Comparison of ENCODE assay signal across 17 mouse cellular contexts in the genomic region with DNA sequence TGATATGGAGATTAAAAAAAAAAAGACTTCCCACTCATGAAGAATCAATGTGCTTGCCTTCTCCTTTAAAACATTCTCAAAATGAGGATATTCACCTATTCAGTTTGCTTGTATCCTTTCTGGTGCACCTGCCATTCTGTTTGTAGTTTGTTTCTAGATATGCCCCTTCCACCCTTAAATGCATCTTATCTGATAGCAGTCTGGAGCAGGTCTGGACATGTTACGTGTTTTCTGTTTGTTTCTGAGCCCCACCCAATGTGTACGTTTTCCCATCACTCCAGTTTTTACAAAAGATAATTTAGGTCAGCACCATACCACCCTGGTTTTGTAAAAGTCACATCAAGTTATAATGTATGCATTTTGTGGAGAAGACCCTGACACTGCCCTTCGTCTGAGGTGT.
"Had no signal": no experiment of that assay in that cellular context is flagged by ENCODE, and none has a peak within 500 bp of the region (broad histone marks: within the 10 kb centered on the region; RNA-seq: fewer than 3 reads in every experiment).

No protein-coding gene starts in this region.

- H3K4me3 ChIP-seq: lung, embryonic 15.5 days; midbrain, embryonic 12.5 days; midbrain, embryonic 15.5 days; neural tube, embryonic 12.5 days; neural tube, embryonic 15.5 days; stomach, embryonic 15.5 days had no signal

- H3K9ac ChIP-seq: lung, embryonic 15.5 days; midbrain, embryonic 12.5 days; midbrain, embryonic 15.5 days; neural tube, embryonic 12.5 days; neural tube, embryonic 15.5 days; stomach, embryonic 15.5 days had no signal

- H3K27ac ChIP-seq: lung, embryonic 15.5 days; midbrain, embryonic 12.5 days; midbrain, embryonic 15.5 days; neural tube, embryonic 12.5 days; neural tube, embryonic 15.5 days; stomach, embryonic 15.5 days had no signal

- H3K36me3 ChIP-seq: lung, embryonic 15.5 days; midbrain, embryonic 12.5 days; midbrain, embryonic 15.5 days; neural tube, embryonic 12.5 days; neural tube, embryonic 15.5 days; stomach, embryonic 15.5 days had no signal

- H3K4me2 ChIP-seq: lung, embryonic 15.5 days; midbrain, embryonic 12.5 days; midbrain, embryonic 15.5 days; neural tube, embryonic 12.5 days; neural tube, embryonic 15.5 days; stomach, embryonic 15.5 days had no signal

- H3K9me3 ChIP-seq: lung, embryonic 15.5 days; midbrain, embryonic 12.5 days; midbrain, embryonic 15.5 days; neural tube, embryonic 12.5 days; neural tube, embryonic 15.5 days; stomach, embryonic 15.5 days had no signal

- ATAC-seq: intestine, postnatal 0 days; midbrain, embryonic 15.5 days had no signal

- H3K4me1 ChIP-seq: lung, embryonic 15.5 days; midbrain, embryonic 15.5 days; neural tube, embryonic 12.5 days; neural tube, embryonic 15.5 days; stomach, embryonic 15.5 days had no signal

- H3K27me3 ChIP-seq: lung, embryonic 15.5 days; midbrain, embryonic 12.5 days; midbrain, embryonic 15.5 days; neural tube, embryonic 12.5 days; neural tube, embryonic 15.5 days; stomach, embryonic 15.5 days had no signal

- DNase-seq: kidney, adult 9 months; kidney, postnatal 14 days; kidney, postnatal 4 days; lung, adult 18-20 months; lung, postnatal 14 days; lung, postnatal 4 days; right cerebral cortex, adult 18-20 months; right cerebral cortex, postnatal 14 days; right cerebral cortex, postnatal 4 days; thymus, postnatal 36 days had no signal
